Mouse (Mus musculus): ENCODE data around the gene Fry.

- TF ChIP-seq POLR2A (IDR thresholded peaks at IDR 0.05; ENCODE audit: insufficient read depth, low read depth, low read length) (no peak), CTCF (IDR thresholded peaks at IDR 0.05) (no peak), EP300 (IDR thresholded peaks at IDR 0.05; ENCODE audit: insufficient read depth, low read depth, low read length) (no peak)
Observed at GRCm38 (mm10) chr5:150332810-150333209, 214.4 kb downstream of the Fry start.
